Mouse (Mus musculus): ENCODE results near the gene Grxcr1. TPM values are rescaled to one million over a fixed set of nuclear protein-coding genes. Genes with fewer than 3 reads are reported as not detected.

Grxcr1 gene
- polyA plus RNA-seq, 1 experiment from 2014 or later, result 0.19 TPM

GRCm38 (mm10) chr5:68039077-68039476 is 7.4 kb downstream of the Grxcr1 start:
- Histone ChIP-seq H3K36me3 (replicated peaks) (no peaks in the 10 kb centered on the region), H3K27me3 (replicated peaks; ENCODE audit: low read depth, poor library complexity, severe bottlenecking) (no peaks in the 10 kb centered on the region), H3K4me3 (no peak overlapping the region), H3K4me1 (no peaks in the 10 kb centered on the region), H3K9me3 (no peaks in the 10 kb centered on the region), H3K27ac (replicated peaks) (no peak overlapping the region)
- 84% methylated on average over 2 of the region's 2 CpGs for WGBS
- no peak for DNase-seq (ENCODE audit: low spot score)

GRCm38 (mm10) chr5:68043339-68043738 is 11.7 kb downstream of the Grxcr1 start:
- no peaks in the 10 kb centered on the region for H3K9me3 ChIP-seq
- WGBS, result 92% methylated on average over 5 of the region's 5 CpGs
- H3K27ac ChIP-seq (replicated peaks), result no peak overlapping the region
- H3K27me3 ChIP-seq (replicated peaks; ENCODE audit: low read depth, poor library complexity, severe bottlenecking), result no peaks in the 10 kb centered on the region
- H3K36me3 ChIP-seq (replicated peaks), result no peaks in the 10 kb centered on the region
- no peak overlapping the region for H3K4me3 ChIP-seq
- no peaks in the 10 kb centered on the region for H3K4me1 ChIP-seq
- DNase-seq (ENCODE audit: low spot score), result no peak

- Histone ChIP-seq H3K4me1 (no peaks in the 10 kb centered on the region), H3K36me3 (replicated peaks) (no peaks in the 10 kb centered on the region), H3K4me3 (no peak overlapping the region), H3K9me3 (no peaks in the 10 kb centered on the region), H3K27ac (replicated peaks) (no peak overlapping the region), H3K27me3 (replicated peaks; ENCODE audit: low read depth, poor library complexity, severe bottlenecking) (no peaks in the 10 kb centered on the region)
- 50% methylated on average over 4 of the region's 4 CpGs for WGBS
- DNase-seq (ENCODE audit: low spot score), result no peak
These were observed 17.1 kb downstream of the Grxcr1 start for GRCm38 (mm10) chr5:68048783-68049182.

- Histone ChIP-seq H3K4me3 (no peak overlapping the region), H3K36me3 (replicated peaks) (no peaks in the 10 kb centered on the region), H3K9me3 (no peaks in the 10 kb centered on the region), H3K4me1 (no peaks in the 10 kb centered on the region), H3K27me3 (replicated peaks; ENCODE audit: low read depth, poor library complexity, severe bottlenecking) (no peaks in the 10 kb centered on the region), H3K27ac (replicated peaks) (no peak overlapping the region)
- 58% methylated on average over 4 of the region's 4 CpGs for WGBS
- no peak for DNase-seq (ENCODE audit: low spot score)
These were observed 17.9 kb downstream of the Grxcr1 start for GRCm38 (mm10) chr5:68049536-68049935.

- Histone ChIP-seq H3K9me3 (no peaks in the 10 kb centered on the region), H3K27me3 (replicated peaks; ENCODE audit: low read depth, poor library complexity, severe bottlenecking) (no peaks in the 10 kb centered on the region), H3K36me3 (replicated peaks) (no peaks in the 10 kb centered on the region), H3K4me3 (no peak overlapping the region), H3K27ac (replicated peaks) (no peak overlapping the region), H3K4me1 (no peaks in the 10 kb centered on the region)
- no peak for DNase-seq (ENCODE audit: low spot score)
- WGBS, result 41% methylated on average over 5 of the region's 5 CpGs
These were observed 19.5 kb downstream of the Grxcr1 start for GRCm38 (mm10) chr5:68051101-68051500.

GRCm38 (mm10) chr5:68057574-68057973 is 25.9 kb downstream of the Grxcr1 start:
- DNase-seq (ENCODE audit: low spot score), result no peak
- Histone ChIP-seq H3K36me3 (replicated peaks) (no peaks in the 10 kb centered on the region), H3K4me1 (no peaks in the 10 kb centered on the region), H3K27me3 (replicated peaks; ENCODE audit: low read depth, poor library complexity, severe bottlenecking) (no peaks in the 10 kb centered on the region), H3K9me3 (no peaks in the 10 kb centered on the region), H3K4me3 (no peak overlapping the region), H3K27ac (replicated peaks) (no peak overlapping the region)
- WGBS, result 98% methylated on average over 3 of the region's 3 CpGs

GRCm38 (mm10) chr5:68068694-68069093 is 37.1 kb downstream of the Grxcr1 start:
- Histone ChIP-seq H3K27ac (replicated peaks) (no peak overlapping the region), H3K9me3 (no peaks in the 10 kb centered on the region), H3K4me1 (no peaks in the 10 kb centered on the region), H3K27me3 (replicated peaks; ENCODE audit: low read depth, poor library complexity, severe bottlenecking) (no peaks in the 10 kb centered on the region), H3K36me3 (replicated peaks) (no peaks in the 10 kb centered on the region), H3K4me3 (no peak overlapping the region)
- DNase-seq (ENCODE audit: low spot score), result no peak
- whole genome bisulfite sequencing, result 79% methylated on average over 4 of the region's 4 CpGs

- Histone ChIP-seq H3K4me3 (no peak overlapping the region), H3K27me3 (replicated peaks; ENCODE audit: low read depth, poor library complexity, severe bottlenecking) (no peaks in the 10 kb centered on the region), H3K4me1 (no peaks in the 10 kb centered on the region), H3K27ac (replicated peaks) (no peak overlapping the region), H3K36me3 (replicated peaks) (no peaks in the 10 kb centered on the region), H3K9me3 (no peaks in the 10 kb centered on the region)
- 73% methylated on average over 3 of the region's 3 CpGs for WGBS
- DNase-seq (ENCODE audit: low spot score), result no peak
These were observed 38.7 kb downstream of the Grxcr1 start for GRCm38 (mm10) chr5:68070308-68070707.

GRCm38 (mm10) chr5:68071857-68072256 is 40.2 kb downstream of the Grxcr1 start:
- WGBS, result 87% methylated on average over 4 of the region's 4 CpGs
- Histone ChIP-seq H3K4me1 (no peaks in the 10 kb centered on the region), H3K27me3 (replicated peaks; ENCODE audit: low read depth, poor library complexity, severe bottlenecking) (no peaks in the 10 kb centered on the region)

GRCm38 (mm10) chr5:68086535-68087098 is 55.0 kb downstream of the Grxcr1 start:
- Histone ChIP-seq H3K27ac (replicated peaks) (no peak overlapping the region), H3K9me3 (no peaks in the 10 kb centered on the region), H3K4me3 (no peak overlapping the region), H3K4me1 (no peaks in the 10 kb centered on the region), H3K27me3 (replicated peaks; ENCODE audit: low read depth, poor library complexity, severe bottlenecking) (no peaks in the 10 kb centered on the region), H3K36me3 (replicated peaks) (no peaks in the 10 kb centered on the region)
- DNase-seq (ENCODE audit: low spot score), result no peak
- WGBS, result 63% methylated on average over 7 of the region's 7 CpGs

More at GRCm38 (mm10) chr5:68071857-68072256, 40.2 kb downstream of the Grxcr1 start:
- Histone ChIP-seq H3K4me3 (no peak overlapping the region), H3K9me3 (no peaks in the 10 kb centered on the region), H3K36me3 (replicated peaks) (no peaks in the 10 kb centered on the region), H3K27ac (replicated peaks) (no peak overlapping the region)
- no peak for DNase-seq (ENCODE audit: low spot score)

GRCm38 (mm10) chr5:68087174-68087573 is 55.5 kb downstream of the Grxcr1 start:
- Histone ChIP-seq H3K36me3 (replicated peaks) (no peaks in the 10 kb centered on the region), H3K4me1 (no peaks in the 10 kb centered on the region), H3K27ac (replicated peaks) (no peak overlapping the region), H3K27me3 (replicated peaks; ENCODE audit: low read depth, poor library complexity, severe bottlenecking) (no peaks in the 10 kb centered on the region), H3K9me3 (no peaks in the 10 kb centered on the region), H3K4me3 (no peak overlapping the region)
- no peak for DNase-seq (ENCODE audit: low spot score)
- WGBS, result 75% methylated on average over 3 of the region's 3 CpGs

- Histone ChIP-seq H3K27me3 (replicated peaks; ENCODE audit: low read depth, poor library complexity, severe bottlenecking) (no peaks in the 10 kb centered on the region), H3K4me3 (no peak overlapping the region), H3K4me1 (no peaks in the 10 kb centered on the region), H3K27ac (replicated peaks) (no peak overlapping the region), H3K9me3 (no peaks in the 10 kb centered on the region), H3K36me3 (replicated peaks) (no peaks in the 10 kb centered on the region)
- no peak for DNase-seq (ENCODE audit: low spot score)
- WGBS, result 66% methylated on average over 2 of the region's 2 CpGs
These were observed 61.5 kb downstream of the Grxcr1 start for GRCm38 (mm10) chr5:68093085-68093484.

- 89% methylated on average over 5 of the region's 5 CpGs for WGBS
These were observed 66.3 kb downstream of the Grxcr1 start for GRCm38 (mm10) chr5:68097665-68098624.

More at GRCm38 (mm10) chr5:68097665-68098624, 66.3 kb downstream of the Grxcr1 start:
- H3K27me3 ChIP-seq (replicated peaks; ENCODE audit: low read depth, poor library complexity, severe bottlenecking), result no peaks in the 10 kb centered on the region
- H3K36me3 ChIP-seq (replicated peaks), result no peaks in the 10 kb centered on the region
- no peak overlapping the region for H3K4me3 ChIP-seq
- H3K27ac ChIP-seq (replicated peaks), result no peak overlapping the region
- no peak for DNase-seq (ENCODE audit: low spot score)
- no peaks in the 10 kb centered on the region for H3K9me3 ChIP-seq
- no peaks in the 10 kb centered on the region for H3K4me1 ChIP-seq

Measured in embryonic facial prominence, embryonic 10.5 days (tissue).